Mouse (Mus musculus): ENCODE data around the gene Smc1b. TPM values are rescaled to one million over a fixed set of nuclear protein-coding genes. Genes with fewer than 3 reads are reported as not detected.
A peak's percentile ranks its signal among the peaks of the same experiment; 100 is the strongest.

The Smc1b gene
- polyA plus RNA-seq, 1 experiment from 2014 or later, result 0.24 TPM

- no peak for ATAC-seq (ENCODE audit: low FRiP score)
- Histone ChIP-seq H3K36me3 (replicated peaks) (no peaks in the 10 kb centered on the region), H3K4me1 (peaks cover 10% of the 10 kb centered on the region), H3K4me2 (no peak overlapping the region), H3K4me3 (replicated peaks) (no peak overlapping the region), H3K27ac (no peak overlapping the region), H3K9ac (no peak overlapping the region), H3K9me3 (no peaks in the 10 kb centered on the region), H3K27me3 (no peaks in the 10 kb centered on the region)
Observed at GRCm38 (mm10) chr15:85161416-85161815, 29.7 kb upstream of the Smc1b start.

- H3K9ac ChIP-seq, result no peak overlapping the region
- no peaks in the 10 kb centered on the region for H3K36me3 ChIP-seq (replicated peaks)
- H3K27ac ChIP-seq, result no peak overlapping the region
- no peak overlapping the region for H3K4me2 ChIP-seq
- H3K27me3 ChIP-seq, result no peaks in the 10 kb centered on the region
- WGBS, result 74% methylated on average over 4 of the region's 4 CpGs
- ATAC-seq (ENCODE audit: low FRiP score), result no peak
- no peaks in the 10 kb centered on the region for H3K9me3 ChIP-seq
- H3K4me1 ChIP-seq, result no peaks in the 10 kb centered on the region
- no peak overlapping the region for H3K4me3 ChIP-seq (replicated peaks)
Observed at GRCm38 (mm10) chr15:85156198-85156597, 24.4 kb upstream of the Smc1b start.

GRCm38 (mm10) chr15:85154091-85154490 lies 22.3 kb upstream of the Smc1b start:
- WGBS, result 91% methylated on average over 3 of the region's 3 CpGs
- Histone ChIP-seq H3K9ac (no peak overlapping the region), H3K9me3 (no peaks in the 10 kb centered on the region), H3K27ac (no peak overlapping the region), H3K4me1 (no peaks in the 10 kb centered on the region), H3K4me3 (replicated peaks) (no peak overlapping the region), H3K4me2 (no peak overlapping the region), H3K27me3 (peaks cover 9% of the 10 kb centered on the region; the same call in 1 of the 2 replicates), H3K36me3 (replicated peaks) (no peaks in the 10 kb centered on the region)
- no peak for ATAC-seq (ENCODE audit: low FRiP score)

GRCm38 (mm10) chr15:85152577-85152976 lies 20.8 kb upstream of the Smc1b start:
- no peak overlapping the region for H3K4me2 ChIP-seq
- ATAC-seq (ENCODE audit: low FRiP score), result no peak
- H3K27me3 ChIP-seq, result peaks cover 12% of the 10 kb centered on the region
- no peak overlapping the region for H3K9ac ChIP-seq
- H3K27ac ChIP-seq, result no peak overlapping the region
- no peaks in the 10 kb centered on the region for H3K9me3 ChIP-seq
- no peak overlapping the region for H3K4me3 ChIP-seq (replicated peaks)
- no peaks in the 10 kb centered on the region for H3K4me1 ChIP-seq
- WGBS, result 78% methylated on average over 3 of the region's 3 CpGs
- no peaks in the 10 kb centered on the region for H3K36me3 ChIP-seq (replicated peaks)

GRCm38 (mm10) chr15:85151433-85151918 lies 19.7 kb upstream of the Smc1b start:
- peak; percentile 23; the same call in 1 of the 2 replicates for ATAC-seq (ENCODE audit: low FRiP score)
- H3K4me1 ChIP-seq, result no peaks in the 10 kb centered on the region
- H3K9me3 ChIP-seq, result no peaks in the 10 kb centered on the region
- no peak overlapping the region for H3K4me3 ChIP-seq (replicated peaks)
- H3K9ac ChIP-seq, result no peak overlapping the region
- peaks cover 12% of the 10 kb centered on the region for H3K27me3 ChIP-seq
- WGBS, result 31% methylated on average over 13 of the region's 13 CpGs
- H3K36me3 ChIP-seq (replicated peaks), result no peaks in the 10 kb centered on the region
- no peak overlapping the region for H3K4me2 ChIP-seq
- no peak overlapping the region for H3K27ac ChIP-seq

- Histone ChIP-seq H3K27ac (no peak overlapping the region), H3K27me3 (peaks cover 7% of the 10 kb centered on the region; the same call in 1 of the 2 replicates), H3K36me3 (replicated peaks) (no peaks in the 10 kb centered on the region), H3K9me3 (no peaks in the 10 kb centered on the region), H3K4me3 (replicated peaks) (no peak overlapping the region), H3K4me2 (no peak overlapping the region), H3K4me1 (no peaks in the 10 kb centered on the region; the same call in 1 of the 2 replicates), H3K9ac (no peak overlapping the region)
- 90% methylated on average over 5 of the region's 5 CpGs for WGBS
- no peak for ATAC-seq (ENCODE audit: low FRiP score)
Observed at GRCm38 (mm10) chr15:85144249-85144648, 12.5 kb upstream of the Smc1b start.

- 91% methylated on average over 1 of the region's 1 CpGs for WGBS
- no peaks in the 10 kb centered on the region for H3K9me3 ChIP-seq
- no peak overlapping the region for H3K4me3 ChIP-seq (replicated peaks)
- H3K9ac ChIP-seq, result no peak overlapping the region
- peaks cover 7% of the 10 kb centered on the region; the same call in 1 of the 2 replicates for H3K27me3 ChIP-seq
- no peaks in the 10 kb centered on the region; the same call in 1 of the 2 replicates for H3K4me1 ChIP-seq
- no peak overlapping the region for H3K4me2 ChIP-seq
- H3K36me3 ChIP-seq (replicated peaks), result no peaks in the 10 kb centered on the region
- no peak overlapping the region for H3K27ac ChIP-seq
- ATAC-seq (ENCODE audit: low FRiP score), result no peak
Observed at GRCm38 (mm10) chr15:85143747-85144146, 12.0 kb upstream of the Smc1b start.

- Histone ChIP-seq H3K4me1 (no peaks in the 10 kb centered on the region; the same call in 1 of the 2 replicates), H3K36me3 (replicated peaks) (no peaks in the 10 kb centered on the region), H3K9me3 (no peaks in the 10 kb centered on the region), H3K4me3 (replicated peaks) (no peak overlapping the region), H3K27ac (no peak overlapping the region), H3K9ac (no peak overlapping the region), H3K4me2 (no peak overlapping the region), H3K27me3 (0 out of 2 replicates have a peak, but pooled peaks cover 3% of the 10 kb centered on the region)
- no peak for ATAC-seq (ENCODE audit: low FRiP score)
- 90% methylated on average over 11 of the region's 11 CpGs for WGBS
Observed at GRCm38 (mm10) chr15:85143161-85143560, 11.4 kb upstream of the Smc1b start.

- no peak overlapping the region for H3K4me3 ChIP-seq (replicated peaks)
- H3K4me2 ChIP-seq, result no peak overlapping the region
- no peaks in the 10 kb centered on the region; the same call in 1 of the 2 replicates for H3K4me1 ChIP-seq
- H3K27me3 ChIP-seq, result 0 out of 2 replicates have a peak, but pooled peaks cover 3% of the 10 kb centered on the region
- no peak overlapping the region for H3K27ac ChIP-seq
- H3K9me3 ChIP-seq, result no peaks in the 10 kb centered on the region
- no peak overlapping the region for H3K9ac ChIP-seq
- ATAC-seq (ENCODE audit: low FRiP score), result no peak
- H3K36me3 ChIP-seq (replicated peaks), result no peaks in the 10 kb centered on the region
- 64% methylated on average over 2 of the region's 2 CpGs for WGBS
Observed at GRCm38 (mm10) chr15:85142441-85142840, 10.7 kb upstream of the Smc1b start.

- Histone ChIP-seq H3K27me3 (0 out of 2 replicates have a peak, but pooled peaks cover 3% of the 10 kb centered on the region), H3K4me2 (no peak overlapping the region), H3K9me3 (no peaks in the 10 kb centered on the region), H3K4me1 (no peaks in the 10 kb centered on the region; the same call in 1 of the 2 replicates), H3K27ac (no peak overlapping the region), H3K4me3 (replicated peaks) (no peak overlapping the region), H3K36me3 (replicated peaks) (no peaks in the 10 kb centered on the region), H3K9ac (no peak overlapping the region)
- no peak for ATAC-seq (ENCODE audit: low FRiP score)
- WGBS, result 92% methylated on average over 10 of the region's 10 CpGs
Observed at GRCm38 (mm10) chr15:85141290-85141689, 9.5 kb upstream of the Smc1b start.

- Histone ChIP-seq H3K27ac (no peak overlapping the region), H3K4me1 (peaks cover 11% of the 10 kb centered on the region; the same call in 1 of the 2 replicates), H3K9me3 (no peaks in the 10 kb centered on the region), H3K4me3 (replicated peaks) (no peak overlapping the region), H3K9ac (no peak overlapping the region), H3K36me3 (replicated peaks) (no peaks in the 10 kb centered on the region), H3K27me3 (peaks cover 15% of the 10 kb centered on the region), H3K4me2 (no peak overlapping the region)
- ATAC-seq (ENCODE audit: low FRiP score), result no peak
- whole genome bisulfite sequencing, result 48% methylated on average over 9 of the region's 9 CpGs
Observed at GRCm38 (mm10) chr15:85135143-85135542, 3.4 kb upstream of the Smc1b start.

GRCm38 (mm10) chr15:85132193-85132520 lies 393 bp upstream of the Smc1b start:
- 20% methylated on average over 10 of the region's 10 CpGs for WGBS
- Histone ChIP-seq H3K9ac (peak overlapping the region; percentile 38), H3K27ac (no peak overlapping the region), H3K27me3 (peaks cover 15% of the 10 kb centered on the region), H3K4me2 (peak overlapping the region; percentile 55), H3K36me3 (replicated peaks) (no peaks in the 10 kb centered on the region), H3K4me1 (peaks cover 11% of the 10 kb centered on the region; the same call in 1 of the 2 replicates), H3K4me3 (replicated peaks) (peak overlapping the region; percentile 28), H3K9me3 (no peaks in the 10 kb centered on the region)
- 0 out of 2 replicates have a peak, but pooled peaks have one; percentile 36 for ATAC-seq (ENCODE audit: low FRiP score)

GRCm38 (mm10) chr15:85085641-85086040 lies 46.1 kb downstream of the Smc1b start:
- WGBS, result 76% methylated on average over 1 of the region's 1 CpGs
- H3K4me3 ChIP-seq (replicated peaks), result no peak overlapping the region
- no peaks in the 10 kb centered on the region for H3K27me3 ChIP-seq
- no peak overlapping the region for H3K27ac ChIP-seq
- no peaks in the 10 kb centered on the region for H3K36me3 ChIP-seq (replicated peaks)
- no peak overlapping the region for H3K4me2 ChIP-seq
- H3K4me1 ChIP-seq, result no peaks in the 10 kb centered on the region
- no peak overlapping the region for H3K9ac ChIP-seq
- no peaks in the 10 kb centered on the region for H3K9me3 ChIP-seq
- no peak for ATAC-seq (ENCODE audit: low FRiP score)

All from forebrain, embryonic 12.5 days (tissue).